Mouse (Mus musculus) right cerebral cortex, postnatal 10 days (tissue): ENCODE results near the gene Nmrk1.
"Not testable (repeated sequence)": the region's sequence is repeated elsewhere in the genome, so short reads cannot be mapped to it uniquely, and the experiment has no call there.

Experiments used
- DNase-seq, 2 experiments: peaks; one replicate each; pipeline ENCODE4 v3.0.0; 2021; ENCODE audit warnings: low spot score in 2 of 2

The Nmrk1 gene

GRCm38 (mm10) chr19:18631644-18632219, at the start of gene Nmrk1, which contains the start of gene Ostf1:
Nmrk1 (plus strand) TSS chr19:18631950.
Ostf1 (minus strand) TSS chr19:18631823.
- peak; percentile 94 for DNase-seq

GRCm38 (mm10) chr19:18582226-18582625, 49.5 kb upstream of the Nmrk1 start:
- no peak for DNase-seq

GRCm38 (mm10) chr19:18582887-18583286, 48.9 kb upstream of the Nmrk1 start:
- no peak for DNase-seq

- DNase-seq: no peak
Observed at GRCm38 (mm10) chr19:18583706-18584105, 48.0 kb upstream of the Nmrk1 start.

GRCm38 (mm10) chr19:18584621-18585020, 47.1 kb upstream of the Nmrk1 start:
- DNase-seq: no peak

- no peak for DNase-seq
Observed at GRCm38 (mm10) chr19:18587118-18587517, 44.6 kb upstream of the Nmrk1 start.

GRCm38 (mm10) chr19:18588243-18588642, 43.5 kb upstream of the Nmrk1 start:
- DNase-seq: no peak

- DNase-seq: not testable (repeated sequence)
Observed at GRCm38 (mm10) chr19:18588801-18589200, 42.9 kb upstream of the Nmrk1 start.

GRCm38 (mm10) chr19:18589276-18589675, 42.5 kb upstream of the Nmrk1 start:
- no peak for DNase-seq

- DNase-seq: no peak
Observed at GRCm38 (mm10) chr19:18590234-18590633, 41.5 kb upstream of the Nmrk1 start.

- DNase-seq: no peak
Observed at GRCm38 (mm10) chr19:18590942-18591354, 40.8 kb upstream of the Nmrk1 start.

- DNase-seq: no peak
Observed at GRCm38 (mm10) chr19:18592919-18593318, 38.8 kb upstream of the Nmrk1 start.

- peak in 1 of 2 experiments; percentile 37 for DNase-seq
Observed at GRCm38 (mm10) chr19:18593722-18594121, 38.0 kb upstream of the Nmrk1 start.

- DNase-seq: no peak
Observed at GRCm38 (mm10) chr19:18596876-18597275, 34.9 kb upstream of the Nmrk1 start.

- DNase-seq: no peak
Observed at GRCm38 (mm10) chr19:18597772-18598171, 34.0 kb upstream of the Nmrk1 start.

- no peak for DNase-seq
Observed at GRCm38 (mm10) chr19:18598265-18598926, 33.4 kb upstream of the Nmrk1 start.

GRCm38 (mm10) chr19:18599051-18599450, 32.7 kb upstream of the Nmrk1 start:
- DNase-seq: no peak

GRCm38 (mm10) chr19:18599650-18600049, 32.1 kb upstream of the Nmrk1 start:
- no peak for DNase-seq

- no peak for DNase-seq
Observed at GRCm38 (mm10) chr19:18600611-18601010, 31.1 kb upstream of the Nmrk1 start.

- no peak for DNase-seq
Observed at GRCm38 (mm10) chr19:18603011-18603410, 28.7 kb upstream of the Nmrk1 start.

- no peak for DNase-seq
Observed at GRCm38 (mm10) chr19:18607907-18608306, 23.8 kb upstream of the Nmrk1 start.

- DNase-seq: no peak
Observed at GRCm38 (mm10) chr19:18608975-18609374, 22.8 kb upstream of the Nmrk1 start.

GRCm38 (mm10) chr19:18614337-18614736, 17.4 kb upstream of the Nmrk1 start:
- no peak for DNase-seq
